Mouse (Mus musculus) 3T3-L1 (cell line): ENCODE measurements around the gene E2f3.
A peak's percentile ranks its signal among the peaks of the same experiment; 100 is the strongest.

Source experiments
- DNase-seq: peaks from one replicate; pipeline ENCODE4 v3.0.0-alpha.2; 2015; ENCODE audit warnings: low read depth, low spot score

Gene E2f3

DNA sequence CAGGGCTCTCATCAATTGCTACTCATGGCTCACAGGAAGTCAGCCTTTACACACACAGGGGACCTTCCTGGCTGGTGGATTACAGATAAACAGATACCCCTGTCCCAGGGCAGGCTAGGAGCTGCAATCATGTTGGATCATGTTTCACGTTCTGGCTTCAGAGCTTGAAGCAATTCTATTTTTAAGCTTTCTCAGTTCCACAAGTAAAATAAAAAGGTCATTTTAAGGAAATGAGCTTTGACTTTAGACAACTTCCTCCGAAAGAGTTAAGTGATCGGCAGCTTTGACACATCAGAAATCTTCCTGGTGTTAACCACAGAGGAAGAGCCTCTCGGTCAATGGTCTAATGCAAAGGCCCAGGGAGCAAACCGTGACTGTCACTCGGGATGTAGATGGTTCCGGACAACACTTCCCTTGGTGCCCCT, 6.7 kb downstream of the E2f3 start:
- DNase-seq = no peak

- DNase-seq = no peak
Measured at GRCm38 (mm10) chr13:29977358-29977757, 8.5 kb downstream of the E2f3 start.

GRCm38 (mm10) chr13:29974066-29974465, 11.8 kb downstream of the E2f3 start:
- peak; percentile 5 for DNase-seq

GRCm38 (mm10) chr13:29973610-29974009, 12.3 kb downstream of the E2f3 start:
- DNase-seq = no peak

- DNase-seq = no peak
Measured at GRCm38 (mm10) chr13:29970333-29970732, 15.5 kb downstream of the E2f3 start.

- no peak for DNase-seq
Measured at GRCm38 (mm10) chr13:29968636-29969035, 17.2 kb downstream of the E2f3 start.

- no peak for DNase-seq
Measured at GRCm38 (mm10) chr13:29967367-29967766, 18.5 kb downstream of the E2f3 start.

GRCm38 (mm10) chr13:29966966-29967365, 18.9 kb downstream of the E2f3 start:
- DNase-seq = no peak

DNA sequence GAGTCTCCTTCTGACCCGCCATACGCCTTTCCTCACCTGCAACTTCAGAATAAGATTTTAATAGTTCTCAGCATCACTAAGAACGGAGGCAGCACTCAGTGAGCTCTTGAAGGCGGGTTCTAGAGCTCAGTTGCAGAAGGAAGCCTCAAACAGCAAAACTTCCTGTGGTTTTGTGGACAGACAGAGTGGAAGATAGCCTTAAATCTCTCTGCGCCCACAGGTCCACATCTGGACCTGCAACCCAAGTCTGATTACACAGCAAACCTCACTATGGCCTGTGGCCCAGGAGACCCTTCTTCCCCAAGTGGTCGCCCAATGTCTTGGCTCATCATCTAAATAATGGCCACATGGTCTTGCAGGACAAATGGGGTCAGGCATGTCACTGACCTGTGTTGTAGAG, 21.8 kb downstream of the E2f3 start:
- no peak for DNase-seq

DNA sequence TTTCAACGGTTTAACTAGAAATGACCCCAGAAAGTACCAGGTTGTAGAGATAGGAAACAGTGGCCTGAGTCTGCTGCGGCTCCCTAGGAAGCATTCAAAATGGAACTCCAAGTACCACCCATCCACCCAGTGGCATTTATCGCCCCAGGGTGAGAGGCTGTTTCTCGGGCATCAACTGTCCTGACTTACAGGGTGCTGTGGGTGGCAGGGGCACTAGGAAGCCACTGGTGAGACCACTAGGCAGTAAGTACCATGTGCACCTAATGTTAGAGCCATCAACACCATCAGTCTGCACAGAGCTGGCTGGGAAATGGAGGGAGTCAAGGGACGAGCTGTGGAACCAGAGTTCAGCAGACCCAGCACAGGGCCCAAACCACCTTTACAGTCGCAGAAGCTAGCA, 25.4 kb downstream of the E2f3 start:
- DNase-seq = no peak

DNA sequence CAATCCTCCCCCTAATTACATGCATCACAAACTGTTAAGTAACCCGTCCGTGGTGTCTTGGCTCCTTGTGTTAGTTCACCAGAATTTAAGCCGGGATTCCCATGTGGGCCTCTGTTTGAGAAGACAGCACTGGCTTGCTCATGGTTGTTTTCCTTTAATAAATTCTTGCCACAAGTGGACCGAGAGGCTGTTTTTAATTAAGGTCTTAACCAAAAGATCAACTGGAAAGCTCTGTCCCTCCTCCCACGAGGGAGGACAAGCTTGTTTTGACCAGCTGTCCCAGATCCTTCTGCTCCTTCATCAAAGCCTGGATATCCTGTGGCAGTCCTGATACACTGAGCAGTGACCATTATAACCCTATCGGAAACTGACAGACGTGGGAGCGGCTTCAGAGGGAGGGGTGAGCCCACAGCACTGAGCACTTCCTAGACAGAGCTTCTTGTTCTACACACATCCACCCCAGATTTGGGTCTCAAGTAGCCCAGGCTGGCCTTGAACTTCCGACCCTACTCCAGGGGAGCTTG, 28.1 kb downstream of the E2f3 start:
- DNase-seq = peak; percentile 5

DNA sequence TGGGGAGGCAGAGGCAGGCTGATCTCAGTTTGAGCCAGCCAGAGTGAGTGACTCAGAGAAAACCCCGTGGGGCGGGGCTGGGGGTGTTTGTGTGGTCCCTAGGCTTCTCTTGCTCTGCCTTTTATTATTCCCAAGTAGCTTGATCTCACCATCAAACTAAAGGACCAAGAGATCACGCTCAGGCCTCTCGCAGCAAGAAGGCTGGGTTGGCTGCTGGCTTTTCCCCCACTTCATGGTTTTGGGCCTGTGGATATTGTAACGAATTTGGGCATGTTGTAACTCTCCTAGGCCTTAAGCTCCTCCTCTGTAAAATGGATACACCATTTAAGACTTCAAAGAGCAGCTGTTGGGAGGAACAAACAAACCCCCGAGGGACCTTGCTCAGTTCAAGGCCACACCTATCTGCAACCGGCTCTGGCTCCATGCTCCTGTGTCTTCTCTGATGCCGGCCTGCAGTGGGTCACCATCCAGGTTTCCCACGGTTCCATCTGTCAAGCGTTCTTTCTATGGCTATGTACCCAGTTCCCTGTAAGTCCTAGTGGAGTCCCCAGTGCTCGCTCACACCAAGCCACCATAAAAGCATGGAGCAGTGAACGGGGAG, 28.9 kb downstream of the E2f3 start:
- no peak for DNase-seq

DNA sequence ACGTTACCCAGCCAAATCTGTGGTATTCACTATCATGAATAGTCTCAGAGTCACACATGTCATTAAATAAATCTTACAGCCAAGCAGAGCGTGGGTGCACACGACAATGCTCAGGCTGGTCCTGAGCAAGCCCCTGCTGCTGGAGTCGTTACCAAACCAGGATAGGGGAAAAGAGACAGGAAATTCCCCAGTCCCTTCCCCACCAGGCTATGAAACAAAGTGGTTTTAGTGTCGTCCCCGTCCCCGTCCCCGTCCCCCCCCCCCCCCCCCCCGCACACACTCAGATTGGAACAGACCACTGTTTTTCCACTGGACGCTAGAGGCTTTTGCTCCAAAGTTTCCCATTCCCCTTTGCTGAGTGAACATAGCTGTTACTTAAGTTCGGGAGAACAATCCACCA, 30.6 kb downstream of the E2f3 start:
- no peak for DNase-seq

GRCm38 (mm10) chr13:29954741-29955140, 31.1 kb downstream of the E2f3 start:
- DNase-seq = no peak

DNA sequence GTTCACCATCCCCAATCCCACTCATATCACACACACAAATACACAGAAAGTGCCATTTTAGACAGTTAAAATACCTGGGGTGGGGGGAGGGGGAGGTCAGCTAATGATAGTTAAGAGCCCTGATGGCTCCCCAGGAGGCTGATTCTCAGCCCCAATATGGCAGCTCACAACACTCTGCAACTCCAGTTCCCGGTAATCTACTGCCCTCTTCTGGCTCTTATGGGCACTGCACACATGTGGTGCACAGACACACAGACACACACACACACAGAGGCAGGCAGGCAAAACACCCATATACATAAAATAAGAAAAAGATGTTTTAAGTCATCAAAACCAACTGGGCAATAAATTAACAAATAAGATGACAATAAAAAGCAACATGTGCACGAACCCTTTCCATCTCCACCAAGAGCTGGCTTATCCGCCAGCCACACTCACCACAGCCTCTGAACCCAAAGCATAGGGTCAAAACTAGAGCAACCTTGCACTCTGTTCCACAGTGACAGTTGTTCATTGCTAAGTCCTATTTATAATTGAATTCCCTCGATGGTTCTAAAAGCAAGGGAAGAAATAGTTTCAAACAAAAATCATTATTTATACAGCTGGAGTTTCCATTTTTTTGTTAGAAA, 32.3 kb downstream of the E2f3 start:
- DNase-seq = no peak

- no peak for DNase-seq
Measured at GRCm38 (mm10) chr13:29946045-29946444, 39.8 kb downstream of the E2f3 start.

DNA sequence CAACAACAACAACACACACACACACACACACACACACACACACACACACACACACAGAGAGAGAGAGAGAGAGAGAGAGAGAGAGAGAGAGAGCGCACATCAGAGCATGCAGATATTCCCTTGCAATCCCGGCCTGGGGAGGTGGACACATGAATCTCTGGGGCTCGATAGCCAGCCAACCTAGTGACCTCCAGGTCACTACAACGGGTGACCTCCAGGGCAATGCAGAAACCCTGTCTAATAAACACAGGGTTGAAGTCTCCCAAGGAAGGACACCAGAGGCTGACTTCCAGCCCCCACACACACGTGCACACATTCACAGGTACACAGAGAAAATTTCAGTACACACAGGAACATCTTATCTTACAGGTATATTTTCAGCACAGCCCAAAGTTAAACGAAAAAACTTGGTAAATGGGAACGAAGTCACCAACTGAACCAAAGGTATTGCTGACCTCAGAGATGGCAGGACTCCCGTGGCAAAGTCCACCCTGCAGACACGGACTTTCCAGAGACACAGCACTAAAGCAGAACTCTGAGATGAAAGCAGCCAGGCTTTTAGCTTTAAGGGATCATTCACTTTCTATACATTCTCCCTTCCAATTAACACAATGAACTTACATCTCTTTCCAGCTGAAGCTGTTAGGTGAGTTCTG, 40.8 kb downstream of the E2f3 start:
- no peak for DNase-seq

- no peak for DNase-seq
Measured at GRCm38 (mm10) chr13:29944493-29944892, 41.4 kb downstream of the E2f3 start.

GRCm38 (mm10) chr13:29943541-29944039, 42.3 kb downstream of the E2f3 start:
- DNase-seq = peak; percentile 18

GRCm38 (mm10) chr13:29940071-29940470, 45.8 kb downstream of the E2f3 start:
- DNase-seq = no peak

- no peak for DNase-seq
Measured at GRCm38 (mm10) chr13:29939399-29939798, 46.5 kb downstream of the E2f3 start.

GRCm38 (mm10) chr13:29938776-29939175, 47.1 kb downstream of the E2f3 start:
- no peak for DNase-seq

GRCm38 (mm10) chr13:29926168-29926567, 59.7 kb downstream of the E2f3 start:
- no peak for DNase-seq
